Mouse (Mus musculus): ENCODE results near the gene Rpl19.

Rpl19 gene

DNA sequence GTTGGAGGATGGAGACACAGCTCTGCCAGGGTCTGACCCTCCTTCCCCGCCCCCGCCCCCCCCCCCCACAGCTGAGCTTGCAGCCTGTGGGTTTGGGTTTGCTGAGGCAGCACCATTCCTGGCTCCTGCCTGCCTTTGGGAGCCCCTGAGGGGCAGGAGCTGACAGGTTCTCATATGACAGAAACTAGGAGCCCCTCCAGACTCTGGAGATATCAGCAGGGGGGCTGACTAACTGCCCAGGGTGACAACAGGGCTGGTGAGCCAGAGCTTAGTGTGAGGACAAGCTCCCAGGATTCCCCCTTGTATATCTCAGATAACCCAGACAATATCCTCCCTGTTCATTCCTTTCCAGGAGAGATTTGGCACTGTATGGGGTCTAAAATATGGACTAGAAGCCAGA lies 24.4 kb downstream of the Rpl19 start:
- in situ Hi-C loops (cut with MboI, MseI) = no loop called here

DNA sequence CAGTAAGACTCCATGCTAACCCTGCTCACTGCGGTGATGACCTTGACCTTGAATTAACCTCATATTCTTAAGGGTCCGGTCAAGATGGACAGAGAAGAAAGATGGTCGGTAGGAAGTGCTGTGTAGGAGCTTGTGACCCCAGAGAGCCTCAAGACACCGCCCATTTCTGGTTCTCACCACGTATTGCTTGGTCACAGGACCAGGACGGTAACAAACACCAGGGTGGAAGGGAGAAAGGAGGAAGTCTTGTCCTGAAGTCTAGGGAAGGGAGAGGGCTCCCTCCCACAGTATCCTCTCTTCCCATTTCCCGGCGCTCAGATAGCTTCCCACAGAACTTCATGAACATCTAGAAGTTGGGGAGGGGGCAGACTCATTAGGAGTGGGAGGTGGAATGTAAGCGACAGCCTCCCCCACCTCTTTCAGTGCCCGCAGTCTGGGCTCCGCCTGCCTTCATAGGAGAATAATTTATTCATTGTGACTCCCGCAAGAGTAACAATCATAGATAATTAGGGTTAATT lies 25.2 kb downstream of the Rpl19 start:
- in situ Hi-C loops (cut with MboI, MseI) = no loop called here

DNA sequence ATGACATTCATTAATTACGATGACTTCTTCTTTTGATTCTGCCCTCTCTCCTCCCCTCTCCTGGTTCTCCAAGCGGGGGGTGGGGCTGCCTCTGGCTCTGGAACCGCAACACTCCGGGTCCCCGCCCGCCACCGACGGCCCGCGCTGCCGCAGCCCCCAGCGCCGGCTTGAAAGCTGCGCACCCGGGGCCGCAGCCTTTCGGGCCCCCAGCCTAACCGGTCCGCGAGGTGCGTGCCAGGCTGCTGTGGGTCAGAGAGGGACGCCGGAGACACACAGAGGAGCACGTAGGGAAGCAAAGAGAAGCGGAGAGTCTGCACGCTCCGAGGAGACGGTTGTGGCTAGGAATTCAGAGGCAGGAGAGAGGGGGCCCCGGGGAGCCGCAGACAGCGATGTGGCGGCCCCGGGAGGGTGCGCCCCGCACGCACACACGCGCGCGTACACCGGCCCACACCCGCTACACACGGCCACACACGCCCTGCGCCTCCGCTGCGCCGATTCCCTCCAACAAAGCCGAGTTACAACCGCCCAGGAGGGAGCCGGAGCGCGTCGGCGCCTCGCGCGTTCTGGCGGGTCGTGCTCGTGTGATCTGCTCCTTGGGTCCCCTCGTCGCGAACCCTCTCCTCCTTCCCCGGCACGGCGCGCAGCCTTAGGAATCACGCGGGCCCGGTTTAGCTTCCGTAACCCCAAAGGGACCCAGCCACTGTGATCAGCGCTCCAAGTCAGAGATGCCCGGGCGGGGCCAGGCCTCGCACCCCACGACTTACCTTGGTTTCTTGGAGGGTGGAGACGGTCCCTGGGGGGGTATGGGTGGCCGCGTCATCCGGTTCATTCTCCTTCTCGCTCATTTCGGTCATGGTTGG lies 25.8 kb downstream of the Rpl19 start:
- in situ Hi-C loops (cut with MboI, MseI) = no loop called here

DNA sequence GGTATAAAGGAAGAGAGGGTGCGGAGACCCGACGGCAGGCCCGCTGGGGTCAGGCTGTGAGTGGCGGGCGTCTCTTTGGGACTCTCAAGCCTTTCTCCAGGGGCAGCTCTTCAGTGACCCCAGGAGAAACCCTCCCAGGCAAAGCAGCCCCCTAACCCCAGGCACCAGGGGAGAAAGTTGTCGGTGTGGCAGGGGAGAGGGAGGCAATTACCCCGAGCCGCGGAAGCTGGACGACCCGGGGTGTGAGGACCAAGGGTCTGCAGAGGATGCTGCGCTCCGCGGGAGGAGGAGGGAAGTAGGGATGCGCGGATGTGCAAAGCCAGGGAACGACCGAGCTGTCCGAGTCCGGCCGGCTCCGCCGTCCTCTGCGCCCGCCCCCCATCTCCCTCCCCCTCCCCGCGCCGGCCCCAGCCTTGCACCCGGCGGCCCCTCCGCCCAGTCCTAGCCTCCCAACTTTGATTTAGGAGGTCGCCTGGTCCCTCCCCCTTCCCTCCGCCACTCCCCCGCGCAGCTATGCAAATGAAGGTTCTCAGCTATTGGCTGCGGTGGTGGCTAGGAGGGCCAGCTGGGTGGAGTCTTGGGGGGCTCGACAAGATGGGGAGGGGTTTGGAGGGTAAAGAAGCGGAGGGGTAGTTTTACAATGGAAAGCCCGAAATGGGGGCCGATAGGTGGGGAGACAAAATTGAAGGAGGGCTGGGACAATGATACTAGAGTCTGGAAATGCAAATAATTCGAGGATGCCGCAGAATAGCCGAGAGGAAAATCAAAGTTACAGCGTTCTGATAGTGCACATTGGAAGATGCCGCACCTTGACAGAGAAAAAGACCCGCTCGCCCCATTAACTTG lies 26.7 kb downstream of the Rpl19 start, which contains the start of gene Stac2:
Stac2 (minus strand) TSS at position 474 of the 846 bp plus-strand sequence.
- in situ Hi-C loops (cut with MboI, MseI) = no loop called here

DNA sequence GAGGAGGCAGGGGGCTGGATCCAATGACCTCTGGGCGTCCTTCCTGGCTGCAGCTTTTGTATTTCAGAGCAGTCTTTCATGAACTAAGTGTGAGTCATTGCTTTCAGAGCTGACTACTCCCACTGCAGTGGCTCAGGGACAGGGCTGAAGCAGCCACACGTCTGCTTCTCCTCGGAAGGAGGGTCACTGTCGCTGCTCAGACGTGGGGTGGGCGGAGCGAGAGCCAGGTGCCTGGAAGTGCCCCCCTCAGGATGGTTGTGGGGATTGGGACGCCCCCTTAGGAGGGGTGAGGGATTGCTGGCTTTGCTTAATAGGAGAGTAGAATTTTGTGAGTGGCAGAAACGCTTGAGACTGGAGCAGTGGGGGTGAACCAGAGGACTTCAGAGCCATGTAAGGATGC lies 31.0 kb downstream of the Rpl19 start:
- in situ Hi-C loops (cut with MboI, MseI) = no loop called here

DNA sequence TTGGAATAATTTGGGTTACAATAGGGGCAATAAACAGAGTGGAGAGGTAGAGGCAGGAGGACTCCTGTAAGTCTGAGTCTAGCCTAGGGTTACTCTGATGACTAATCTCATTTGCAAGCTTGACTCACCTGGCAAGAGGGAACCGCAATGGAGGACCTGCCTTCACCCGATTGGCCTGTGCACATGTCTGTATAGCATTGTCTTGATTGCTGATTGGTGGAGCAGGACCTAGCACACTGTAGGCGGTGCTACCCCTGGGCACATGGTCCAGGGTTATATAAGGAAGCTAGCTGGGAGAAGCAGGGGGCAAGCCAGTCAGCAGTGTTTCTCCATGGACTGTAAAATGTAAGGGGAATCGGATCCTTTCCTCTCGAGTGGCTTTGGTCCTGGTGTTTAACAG lies 31.5 kb downstream of the Rpl19 start:
- in situ Hi-C loops (cut with MboI, MseI) = no loop called here

DNA sequence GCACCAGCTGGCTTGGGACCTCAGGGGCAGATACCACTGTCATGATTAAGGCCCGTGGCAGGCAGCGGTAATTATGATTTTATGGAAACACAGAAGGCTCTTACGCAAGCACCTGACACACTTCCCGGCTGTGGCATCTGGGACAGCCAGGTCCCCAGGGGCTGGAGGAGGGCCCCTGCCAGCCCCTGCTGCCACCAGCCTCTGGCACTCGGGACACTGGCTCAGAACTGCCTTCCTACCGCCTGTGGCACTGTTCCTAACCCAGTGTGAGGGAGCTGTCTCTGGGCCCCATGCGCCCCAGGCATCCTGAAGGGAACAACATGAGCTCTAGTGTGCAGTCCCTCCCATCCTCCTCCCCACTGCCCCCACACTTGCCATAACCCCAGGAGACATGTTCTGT lies 33.2 kb downstream of the Rpl19 start:
- in situ Hi-C loops (cut with MboI, MseI) = no loop called here

DNA sequence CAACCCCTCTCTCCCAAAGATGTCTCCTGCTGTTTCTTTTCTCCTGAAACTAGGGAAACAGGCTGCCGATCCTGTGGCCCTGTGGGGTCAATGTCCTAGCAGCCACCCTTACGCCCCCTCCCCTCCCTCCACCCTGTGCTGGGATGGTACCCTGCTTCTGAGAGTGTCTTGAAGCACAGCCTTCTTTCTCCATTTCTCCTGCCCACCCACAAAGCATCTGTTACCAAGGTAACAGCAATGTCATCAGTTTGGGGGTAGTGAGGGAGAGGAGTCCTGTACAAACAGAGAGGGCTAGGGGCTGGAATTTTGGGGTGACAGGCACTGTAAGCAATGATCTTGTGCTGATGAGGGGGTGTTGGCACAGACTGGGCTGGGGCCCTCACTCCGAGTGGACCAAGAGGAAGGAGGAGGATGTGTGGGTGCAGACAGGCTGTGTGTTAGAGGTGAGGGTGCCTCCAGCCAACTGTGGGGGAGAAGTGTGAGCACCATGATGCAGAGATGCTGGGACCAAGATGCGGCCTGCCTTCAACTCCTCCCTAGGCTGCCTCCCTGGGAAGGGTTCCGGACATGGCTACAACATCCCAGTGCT lies 33.7 kb downstream of the Rpl19 start:
- in situ Hi-C loops (cut with MboI, MseI) = no loop called here

DNA sequence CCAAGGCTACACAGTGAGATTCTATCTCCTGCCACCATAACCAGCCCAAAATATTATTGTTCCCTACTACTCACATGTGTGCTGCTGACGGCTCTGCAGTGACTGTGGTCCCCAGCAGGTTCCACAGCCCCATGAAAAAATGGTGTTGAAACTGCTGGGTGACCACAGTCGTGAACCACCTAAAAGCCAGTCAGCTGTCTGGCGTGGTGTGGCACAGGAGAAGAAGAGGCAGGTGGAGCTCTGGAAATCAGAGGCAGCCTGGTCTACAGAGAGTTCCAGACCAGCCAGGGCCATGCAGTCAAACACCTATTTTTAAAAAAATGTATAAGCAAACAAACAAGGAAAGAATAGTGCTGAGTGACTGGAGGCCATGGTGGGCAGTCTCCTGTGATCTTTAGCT lies 34.9 kb downstream of the Rpl19 start:
- in situ Hi-C loops (cut with MboI, MseI) = no loop called here

DNA sequence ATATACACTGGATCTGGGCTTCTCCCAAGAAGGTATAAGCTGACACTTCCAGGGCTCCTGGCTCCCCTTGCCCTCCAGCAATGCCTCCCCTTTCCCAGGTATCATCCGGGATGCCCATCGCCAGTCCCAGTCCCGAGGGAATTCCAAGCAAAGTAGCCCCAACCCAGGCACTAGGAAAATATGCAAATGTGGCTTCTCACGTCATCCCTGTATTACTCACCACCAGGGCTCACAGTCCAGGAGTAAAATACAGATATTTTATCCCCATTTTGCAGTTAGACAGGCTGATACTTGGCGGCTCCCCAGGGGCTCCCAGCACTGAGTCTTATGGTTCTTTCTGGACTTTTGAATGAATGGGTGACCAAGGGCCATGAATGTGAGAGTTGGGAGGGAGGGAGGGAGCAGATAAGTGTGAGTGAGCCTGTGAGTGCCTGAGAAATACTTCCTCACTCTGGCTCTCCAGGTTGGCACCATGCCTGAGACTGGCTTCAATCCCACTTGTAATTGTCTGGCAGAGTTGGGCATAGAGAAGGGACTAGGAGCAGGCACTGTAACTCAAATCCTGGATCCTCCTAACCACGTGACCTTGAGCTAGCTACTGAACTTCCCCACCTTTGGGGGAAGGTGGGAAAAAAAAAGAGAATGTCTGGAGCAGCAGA lies 35.5 kb downstream of the Rpl19 start:
- in situ Hi-C loops (cut with MboI, MseI) = no loop called here

DNA sequence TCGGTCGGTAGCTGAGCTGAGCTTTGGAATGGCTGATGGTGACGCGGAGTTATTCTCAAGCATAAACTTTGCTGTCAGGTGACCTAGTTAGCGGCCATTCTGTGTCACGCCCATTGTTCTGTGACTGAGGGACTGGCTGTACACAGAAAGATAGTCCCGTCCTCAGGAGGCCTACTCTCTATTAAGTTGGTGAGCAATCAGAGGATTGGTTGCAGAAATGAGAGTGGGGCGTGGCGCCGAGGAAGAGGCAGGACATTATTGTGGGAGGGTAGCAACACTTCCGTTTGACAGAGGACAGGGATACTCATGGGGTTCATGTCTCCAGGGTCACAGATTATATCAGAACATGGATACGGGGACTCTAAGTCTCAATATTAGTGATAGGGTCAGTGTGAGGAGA lies 39.7 kb downstream of the Rpl19 start:
- in situ Hi-C loops (cut with MboI, MseI) = no loop called here

DNA sequence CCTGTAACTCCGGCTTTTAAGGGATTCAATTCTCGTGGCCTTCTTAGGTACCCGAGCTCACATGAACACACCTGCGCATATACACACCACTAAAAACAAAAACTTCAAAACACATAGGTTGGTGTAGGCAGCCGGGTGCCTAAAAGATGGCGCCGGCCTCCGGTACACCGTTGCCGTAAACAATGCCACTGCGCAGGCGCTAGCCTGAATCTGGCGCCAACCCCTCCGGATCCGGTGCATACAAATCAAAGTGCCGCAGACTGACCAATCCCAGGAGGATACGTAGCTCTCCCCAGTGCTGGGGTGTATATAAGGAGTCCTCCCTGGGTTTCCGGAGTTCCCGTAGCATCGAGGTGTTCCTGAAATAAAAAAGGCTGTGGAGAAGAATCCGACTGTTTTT lies 40.7 kb downstream of the Rpl19 start:
- in situ Hi-C loops (cut with MboI, MseI) = no loop called here

DNA sequence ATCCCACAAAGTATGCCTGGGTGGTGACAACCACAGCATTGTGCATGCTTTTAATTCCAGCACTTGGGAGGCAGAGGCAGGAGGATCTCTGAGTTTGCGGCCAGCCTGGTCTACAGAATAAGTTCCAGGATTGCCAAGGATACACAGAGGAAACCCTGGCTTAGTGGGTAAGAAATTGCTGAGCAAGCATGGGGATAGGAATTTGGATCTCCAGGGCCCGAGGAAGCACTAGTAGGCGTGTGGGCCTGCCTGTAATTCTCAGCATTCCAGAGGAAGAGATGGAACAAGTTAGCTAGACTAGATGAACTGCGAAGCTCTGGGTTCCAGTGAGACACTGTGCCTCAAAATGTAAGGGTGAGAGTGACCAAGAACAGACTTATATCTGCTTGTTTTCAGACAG lies 46.9 kb downstream of the Rpl19 start:
- in situ Hi-C loops (cut with MboI, MseI) = no loop called here

DNA sequence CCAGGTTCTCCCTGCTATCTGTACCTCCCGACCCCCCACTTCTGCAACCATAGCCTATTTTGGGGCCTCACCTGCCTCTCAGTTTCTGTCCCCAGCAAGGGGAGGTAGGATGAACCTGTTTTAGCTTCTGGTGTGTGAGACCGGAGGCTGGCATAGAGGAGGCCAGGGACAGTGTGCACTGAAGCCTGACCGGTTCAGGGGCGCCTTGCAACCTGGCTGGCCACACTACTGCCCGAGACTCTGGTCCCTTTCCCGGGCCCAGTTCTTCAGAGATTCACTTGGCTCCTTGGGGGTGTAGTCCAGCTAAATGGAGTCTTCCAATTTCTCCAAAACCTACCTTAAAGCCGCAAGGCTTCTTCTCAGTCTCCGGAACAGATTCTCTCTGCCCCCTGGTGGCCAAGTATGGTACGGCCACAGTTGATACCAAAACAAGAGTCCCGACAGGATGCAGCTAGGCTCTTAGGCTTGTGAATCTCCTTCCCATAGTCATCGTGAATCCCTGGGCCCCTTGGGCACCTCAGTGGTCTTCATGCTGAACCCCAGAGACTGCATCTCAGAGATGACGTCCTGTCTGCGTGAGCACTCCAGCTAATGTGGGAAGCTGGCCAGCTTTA lies 48.8 kb downstream of the Rpl19 start:
- in situ Hi-C loops (cut with MboI, MseI) = loop anchor here in 1 of 2 experiments (5.0 kb wide), 1 partner anchor 43 kb away; no protein-coding TSS in a partner anchor

DNA sequence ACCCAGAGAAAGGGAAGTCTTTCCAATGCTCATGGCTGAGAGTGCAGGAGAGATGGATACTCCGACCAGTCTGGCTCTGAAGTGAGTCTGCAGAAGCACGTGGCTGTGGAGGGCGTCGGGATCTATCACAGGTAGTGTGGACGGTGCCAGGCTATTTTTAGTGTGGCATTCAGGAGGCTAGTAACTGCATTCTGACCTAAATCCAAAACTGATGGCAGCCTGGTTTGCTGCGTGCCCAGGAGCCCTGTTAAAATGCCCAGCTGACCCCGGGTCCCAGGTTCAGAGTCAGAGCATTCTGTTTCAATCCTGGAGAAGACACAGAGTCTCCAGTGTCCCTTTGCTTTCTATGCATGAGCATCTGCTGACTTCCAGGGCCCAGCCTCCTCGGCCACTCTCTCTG lies 50.6 kb downstream of the Rpl19 start:
- in situ Hi-C loops (cut with MboI, MseI) = loop anchor here in 1 of 2 experiments (5.0 kb wide), 1 partner anchor 45 kb away; no protein-coding TSS in a partner anchor
